Mouse (Mus musculus) ES-E14 (cell line): ENCODE data around the gene Eml4. TPM values are rescaled to one million over a fixed set of nuclear protein-coding genes. Genes with fewer than 3 reads are reported as not detected.

Experiments
- DNase-seq: peaks from one replicate; pipeline ENCODE4 v3.0.0-alpha.2; 2013; ENCODE audit warnings: low read depth, low spot score
- H3K27ac ChIP-seq: 2 replicates; pipeline ENCODE4 v1.5.1; 2012; ENCODE audit warnings: low read depth, mild to moderate bottlenecking, low read length, moderate library complexity, mixed read lengths; ENCODE audit not compliant: poor library complexity, insufficient read depth, severe bottlenecking
- H3K36me3 ChIP-seq: 2 replicates; pipeline ENCODE4 v1.6.1; 2012; ENCODE audit warnings: mild to moderate bottlenecking, low read length, moderate library complexity, mixed read lengths; ENCODE audit not compliant: control insufficient read depth, poor library complexity, insufficient read depth, severe bottlenecking
- H3K4me1 ChIP-seq, 2 experiments: fragments of 150-350 bp in 1 of 2; sonication (generic) in 1 of 2; 2 replicates each; pipeline ENCODE4 v1.6.1; 2012; ENCODE audit warnings: low read length in 2 of 2, mild to moderate bottlenecking in 1 of 2, mixed read lengths in 1 of 2; ENCODE audit not compliant: control insufficient read depth in 2 of 2, insufficient read depth in 2 of 2, poor library complexity in 1 of 2
- H3K4me3 ChIP-seq, 2 experiments: fragments of 150-350 bp in 1 of 2; sonication (generic) in 1 of 2; 2 replicates each; pipeline ENCODE4 v1.5.1; 2012; ENCODE audit warnings: low read length in 2 of 2, low read depth in 1 of 2, mild to moderate bottlenecking in 1 of 2, mixed read lengths in 1 of 2; ENCODE audit not compliant: insufficient read depth in 1 of 2, poor library complexity in 1 of 2, severe bottlenecking in 1 of 2
- H3K9ac ChIP-seq: 2 replicates; pipeline ENCODE4 v1.6.1; 2012; ENCODE audit warnings: low read depth, mild to moderate bottlenecking, low read length, mixed read lengths; ENCODE audit not compliant: poor library complexity, insufficient read depth, severe bottlenecking
- H3K9me3 ChIP-seq: fragments of 150-350 bp; sonication (generic); 2 replicates; pipeline ENCODE4 v1.6.1; 2012; ENCODE audit warnings: low read depth, mild to moderate bottlenecking, low read length; ENCODE audit not compliant: control insufficient read depth, insufficient read depth
- CHD2 ChIP-seq: IDR thresholded peaks from 2 replicates; pipeline ENCODE4 v1.6.1; 2014; ENCODE audit warnings: mild to moderate bottlenecking, low read depth, low read length, inconsistent platforms
- HCFC1 ChIP-seq: IDR thresholded peaks from 2 replicates; pipeline ENCODE4 v1.6.1; 2012; ENCODE audit warnings: low read length, inconsistent platforms, borderline replicate concordance; ENCODE audit not compliant: insufficient read depth
- MAFK ChIP-seq: IDR thresholded peaks from 2 replicates; pipeline ENCODE4 v1.6.1; 2014; ENCODE audit warnings: mild to moderate bottlenecking, low read depth, low read length, inconsistent platforms; ENCODE audit not compliant: insufficient read depth
- ZC3H11A ChIP-seq: IDR thresholded peaks from 2 replicates; pipeline ENCODE4 v1.6.1; 2012; ENCODE audit warnings: low read depth, mild to moderate bottlenecking, inconsistent platforms, low read length, borderline replicate concordance
- ZNF384 ChIP-seq: IDR thresholded peaks from 2 replicates; pipeline ENCODE4 v1.6.1; 2012; ENCODE audit warnings: low read depth, low read length, inconsistent platforms
- in situ Hi-C, 2 experiments: fragments of 600-800 bp; cut with MboI; formaldehyde crosslinking; loops; one replicate each; pipeline ENCODE4 v1.15.1; 2025; ENCODE audit warnings: low sequenced_read_pairs in 2 of 2, inconsistent platforms in 1 of 2; ENCODE audit not compliant: unreplicated experiment in 2 of 2
- total RNA-seq: library from RNA; depleted of rRNA; stranded (reverse); fragments of 300-350 nt; gene quantifications from 2 replicates; pipeline ENCODE4 v1.2.3, GENCODE M21; 2012

The Eml4 gene
- total RNA-seq, 1 experiment: 43.0 TPM

DNA sequence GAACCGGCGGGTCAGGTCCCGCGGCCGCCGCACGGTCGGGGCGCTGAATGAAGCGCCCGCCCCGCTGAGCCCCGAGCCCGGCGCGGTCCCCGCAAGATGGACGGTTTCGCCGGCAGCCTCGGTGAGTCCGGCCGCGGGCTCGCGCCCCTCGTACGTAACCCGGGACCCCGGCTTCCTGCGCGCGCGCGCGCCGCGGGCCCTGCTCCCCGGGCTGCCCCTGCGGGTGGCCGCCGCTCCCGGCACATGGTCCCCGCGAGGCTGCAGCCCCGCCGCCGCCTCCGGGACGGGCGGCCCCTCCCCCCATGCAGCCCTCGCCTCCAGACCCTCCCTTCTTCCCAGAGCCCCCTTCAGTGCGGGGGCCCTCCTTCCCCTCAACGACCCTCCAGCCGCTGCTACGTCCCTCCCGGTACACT is 394 bp downstream of the Eml4 start:
- H3K4me1 ChIP-seq: peaks cover 2 to 4% of the 10 kb centered on the region in 2 experiments; a peak in 1 of 4 replicates
- H3K27ac ChIP-seq: peak overlapping the region; percentile 70
- H3K4me3 ChIP-seq: peak overlapping the region; percentile 85 to 94
- no peaks in the 10 kb centered on the region for H3K9me3 ChIP-seq
- no peaks in the 10 kb centered on the region for H3K36me3 ChIP-seq
- H3K9ac ChIP-seq: peak overlapping the region; percentile 95
- no peak for DNase-seq
- no peak for TF ChIP-seq CHD2
- TF ChIP-seq ZC3H11A: no peak
- no peak for TF ChIP-seq MAFK
- no peak for TF ChIP-seq HCFC1
- no peak for TF ChIP-seq ZNF384
- in situ Hi-C loops: no loop called here

DNA sequence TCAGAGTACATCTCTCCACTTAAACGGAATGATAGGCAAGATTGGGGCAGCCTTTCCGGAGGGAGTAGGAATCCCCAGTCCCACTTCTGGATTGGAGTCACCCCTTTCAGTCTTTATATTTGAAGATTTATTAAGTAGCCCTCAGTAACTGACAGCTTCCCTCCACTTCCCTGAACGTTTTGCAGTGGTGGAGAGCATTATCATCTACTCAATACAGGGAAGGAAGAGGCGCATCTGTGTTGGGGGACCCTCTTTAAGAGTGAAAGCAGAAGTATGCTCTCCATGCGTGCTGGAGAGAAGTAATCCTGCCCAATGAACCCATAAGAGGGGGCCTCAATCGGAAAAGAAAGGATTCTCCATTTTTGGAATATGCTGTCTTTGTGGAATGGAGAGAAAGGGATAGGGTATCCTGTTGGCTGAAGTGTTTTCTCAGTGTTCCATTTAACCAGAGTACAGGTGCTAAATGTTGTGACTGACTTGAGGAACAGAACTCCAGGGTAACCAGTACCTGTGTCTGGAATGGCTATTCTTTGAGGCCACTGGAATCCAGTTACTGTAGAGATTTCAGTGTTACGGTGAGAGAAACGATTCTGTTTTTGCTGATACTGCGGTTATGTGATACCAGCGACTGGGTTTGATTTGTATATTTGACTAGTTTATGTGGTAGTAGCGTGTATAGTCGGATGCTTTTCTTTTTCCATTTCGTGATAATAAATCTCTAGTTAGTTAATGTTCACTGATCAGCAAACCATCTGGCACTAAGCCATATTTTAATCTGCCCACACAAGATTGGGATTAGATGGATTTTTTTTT is 1.1 kb downstream of the Eml4 start:
- no peak for DNase-seq
- peak overlapping the region; percentile 95 for H3K9ac ChIP-seq
- in situ Hi-C loops: no loop called here
- peak overlapping the region; percentile 85 to 94 for H3K4me3 ChIP-seq
- peaks cover 2 to 4% of the 10 kb centered on the region in 2 experiments; a peak in 1 of 4 replicates for H3K4me1 ChIP-seq
- TF ChIP-seq MAFK: peak; percentile 73; the same call in 1 of the 2 replicates
- TF ChIP-seq CHD2: no peak
- TF ChIP-seq HCFC1: no peak
- no peak for TF ChIP-seq ZNF384
- H3K36me3 ChIP-seq: no peaks in the 10 kb centered on the region
- no peak overlapping the region for H3K27ac ChIP-seq
- H3K9me3 ChIP-seq: no peaks in the 10 kb centered on the region

DNA sequence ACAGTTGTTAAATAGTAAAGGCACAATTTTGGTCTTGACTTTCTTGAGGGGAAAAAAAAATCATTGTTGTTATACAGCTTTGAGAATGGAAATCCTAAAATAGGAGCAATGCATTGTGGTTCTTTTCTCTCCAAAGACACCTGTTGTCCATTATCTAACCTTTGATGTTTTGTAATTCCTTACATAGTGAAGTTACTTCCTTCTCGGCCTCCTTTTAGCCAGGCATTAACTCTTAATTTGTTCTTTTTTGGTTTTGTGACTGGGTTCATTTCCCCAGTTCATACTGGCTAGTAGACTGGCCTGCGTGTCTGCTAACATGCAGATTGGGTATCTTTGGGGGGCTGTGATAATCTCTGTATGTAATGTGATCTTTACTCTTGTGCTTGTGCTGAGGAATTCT is 1.7 kb downstream of the Eml4 start:
- TF ChIP-seq HCFC1: no peak
- no peak for TF ChIP-seq CHD2
- no peak for TF ChIP-seq MAFK
- no peak for TF ChIP-seq ZNF384
- no peak for TF ChIP-seq ZC3H11A
- peak overlapping the region in 1 of 2 experiments; percentile 85; a peak in 2 of 4 replicates for H3K4me3 ChIP-seq
- no peak for DNase-seq
- H3K9ac ChIP-seq: no peak overlapping the region; the same call in 1 of the 2 replicates
- no peaks in the 10 kb centered on the region for H3K9me3 ChIP-seq
- H3K4me1 ChIP-seq: peaks cover 2 to 4% of the 10 kb centered on the region in 2 experiments; a peak in 1 of 4 replicates
- H3K36me3 ChIP-seq: no peaks in the 10 kb centered on the region
- no peak overlapping the region for H3K27ac ChIP-seq
- in situ Hi-C loops: no loop called here

DNA sequence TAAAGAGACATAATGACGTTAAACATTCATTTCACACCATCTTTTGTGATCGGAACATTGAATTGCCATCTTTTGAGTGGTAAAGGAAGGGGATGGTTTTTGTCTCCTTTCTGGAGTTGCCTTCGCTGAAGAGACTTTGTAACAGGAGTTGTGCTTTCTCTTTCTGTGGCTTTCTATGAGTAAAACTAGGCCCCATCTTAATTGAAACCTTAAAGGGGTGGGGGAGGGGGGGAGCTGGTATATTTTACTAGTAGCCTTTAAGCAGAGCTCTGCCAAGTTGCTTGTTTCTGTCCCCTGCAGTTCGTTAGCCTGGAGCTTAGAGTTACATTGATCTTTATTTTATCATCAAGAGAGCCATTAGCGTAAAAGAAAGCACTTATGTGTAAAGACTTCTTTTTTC is 2.3 kb downstream of the Eml4 start:
- no peaks in the 10 kb centered on the region for H3K36me3 ChIP-seq
- H3K9me3 ChIP-seq: no peaks in the 10 kb centered on the region
- no peak overlapping the region for H3K4me3 ChIP-seq
- no peak for DNase-seq
- no peak overlapping the region for H3K9ac ChIP-seq
- TF ChIP-seq CHD2 (no peak), ZC3H11A (no peak), ZNF384 (no peak), HCFC1 (no peak), MAFK (no peak)
- H3K4me1 ChIP-seq: peaks cover 2 to 4% of the 10 kb centered on the region in 2 experiments; a peak in 1 of 4 replicates
- H3K27ac ChIP-seq: no peak overlapping the region
- in situ Hi-C loops: no loop called here
